Mouse (Mus musculus) intestine, postnatal 0 days (tissue): ENCODE results near the gene Kdelc2. TPM values are rescaled to one million over a fixed set of nuclear protein-coding genes. Genes with fewer than 3 reads are reported as not detected.

Source experiments
- ATAC-seq: fragments of 200-750 bp; cut with Nextera tagmentation; 2 replicates; pipeline ENCODE4 v1.8.0; 2017; ENCODE audit warnings: mild to moderate bottlenecking, moderate TSS enrichment, moderate library complexity
- H3K27ac ChIP-seq: fragments of 300-500 bp; sonication (generic); 2 replicates; pipeline ENCODE4 v1.5.1; 2014; ENCODE audit warnings: mild to moderate bottlenecking, low read depth, low read length, moderate library complexity
- H3K27me3 ChIP-seq: fragments of 300-500 bp; sonication (generic); replicated peaks from 2 replicates; pipeline ENCODE4 v1.6.1; 2014; ENCODE audit warnings: low read length, mixed read lengths; ENCODE audit not compliant: control insufficient read depth, insufficient read depth
- H3K36me3 ChIP-seq: fragments of 300-500 bp; sonication (generic); 2 replicates; pipeline ENCODE4 v1.6.1; 2014; ENCODE audit warnings: mild to moderate bottlenecking, moderate library complexity; ENCODE audit not compliant: control insufficient read depth, insufficient read depth
- H3K4me1 ChIP-seq: fragments of 300-500 bp; sonication (generic); replicated peaks from 2 replicates; pipeline ENCODE4 v1.6.1; 2014; ENCODE audit warnings: antibody characterized with exemption, low read length, mixed read lengths; ENCODE audit not compliant: control insufficient read depth, insufficient read depth
- H3K4me2 ChIP-seq: fragments of 300-500 bp; sonication (generic); replicated peaks from 2 replicates; pipeline ENCODE4 v1.6.1; 2014; ENCODE audit warnings: low read depth, mild to moderate bottlenecking, moderate library complexity
- H3K4me3 ChIP-seq: fragments of 300-500 bp; sonication (generic); 2 replicates; pipeline ENCODE4 v1.5.1; 2014; ENCODE audit warnings: low read depth, low read length
- H3K9ac ChIP-seq: fragments of 300-500 bp; sonication (generic); 2 replicates; pipeline ENCODE4 v1.6.1; 2014; ENCODE audit warnings: mild to moderate bottlenecking, low read depth, low read length
- H3K9me3 ChIP-seq: fragments of 300-500 bp; sonication (generic); 2 replicates; pipeline ENCODE4 v1.6.1; 2016; ENCODE audit warnings: mixed run types; ENCODE audit not compliant: control insufficient read depth
- CTCF ChIP-seq: sonication (generic); IDR thresholded peaks from 2 replicates; pipeline ENCODE4 v1.5.1; 2016; ENCODE audit warnings: low read depth, mild to moderate bottlenecking, control low read depth, antibody characterized with exemption, moderate library complexity
- WGBS: fragments of 180-500 bp; shearing (Covaris S2); extraction: QIAGEN DNeasy Blood & Tissue Kit; methylation state at CpG from one replicate; pipeline ENCODE4 v1.1.7; 2014; 5-methylcytosine and 5-hydroxymethylcytosine counted together
- polyA plus RNA-seq: library from polyadenylated mRNA; unstranded; fragments of >200 nt; fragmentation: Nextera tagmentation; extraction: Ambion mirVana; gene quantifications from 2 replicates; pipeline ENCODE4 v1.2.1, GENCODE M21; 2015

The Kdelc2 gene
- polyA plus RNA-seq, 1 experiment from 2014 or later, result 10.5 TPM

- Histone ChIP-seq H3K4me3 (no peak overlapping the region), H3K4me1 (no peaks in the 10 kb centered on the region; the same call in 1 of the 2 replicates), H3K4me2 (no peak overlapping the region; the same call in 1 of the 2 replicates), H3K36me3 (no peaks in the 10 kb centered on the region), H3K27me3 (no peaks in the 10 kb centered on the region), H3K9me3 (no peaks in the 10 kb centered on the region), H3K27ac (no peak overlapping the region), H3K9ac (no peak overlapping the region)
- no peak for ATAC-seq
- no peak for TF ChIP-seq CTCF
- WGBS, result 80% methylated on average over 9 of the region's 9 CpGs
These were observed 39.0 kb upstream of the Kdelc2 start for GRCm38 (mm10) chr9:53344646-53345432.

DNA sequence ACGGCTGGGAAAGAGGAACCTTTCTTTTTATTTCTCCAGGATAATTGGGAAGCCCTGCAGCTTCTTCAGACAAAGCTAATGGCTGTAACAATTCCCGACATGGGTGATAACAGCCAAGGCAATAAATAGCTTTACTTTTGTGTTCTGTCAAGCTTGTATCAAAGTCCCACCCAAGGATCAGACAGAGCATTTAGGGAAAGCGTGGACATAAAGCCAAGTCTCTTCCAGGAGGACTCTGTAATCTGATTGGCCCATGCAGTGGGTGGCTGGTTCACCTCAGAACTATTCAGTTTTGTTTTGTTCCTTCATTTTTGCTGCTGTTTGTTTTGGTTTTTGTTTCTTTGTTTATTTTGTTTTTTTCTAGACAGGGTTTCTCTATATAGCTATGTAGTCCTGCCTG, 38.1 kb upstream of the Kdelc2 start:
- Histone ChIP-seq H3K4me3 (no peak overlapping the region), H3K9ac (no peak overlapping the region), H3K27ac (no peak overlapping the region), H3K27me3 (no peaks in the 10 kb centered on the region), H3K4me2 (no peak overlapping the region), H3K36me3 (no peaks in the 10 kb centered on the region), H3K9me3 (no peaks in the 10 kb centered on the region), H3K4me1 (no peaks in the 10 kb centered on the region; the same call in 1 of the 2 replicates)
- TF ChIP-seq CTCF, result no peak
- no peak for ATAC-seq
- 33% methylated on average over 3 of the region's 3 CpGs for WGBS

DNA sequence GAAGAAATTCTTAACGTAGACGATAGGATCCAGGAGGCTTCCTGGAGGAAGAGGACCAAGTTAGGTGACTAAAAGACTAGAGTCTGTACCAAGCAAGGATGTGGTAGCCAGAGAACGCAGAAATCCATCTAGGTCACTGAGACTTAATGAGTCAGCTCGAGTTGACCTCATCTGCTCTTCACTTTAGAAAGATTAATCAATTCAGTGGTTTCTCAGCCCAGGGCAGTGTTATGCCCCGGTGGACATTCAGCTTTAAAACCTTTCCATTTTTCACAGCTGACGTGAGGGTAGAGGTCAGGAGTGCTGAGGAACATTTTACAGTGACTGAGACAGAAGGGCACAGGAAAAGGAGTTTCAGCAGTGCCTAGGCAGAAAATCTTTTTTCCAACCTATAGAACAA, 37.4 kb upstream of the Kdelc2 start:
- Histone ChIP-seq H3K9me3 (no peaks in the 10 kb centered on the region), H3K9ac (no peak overlapping the region), H3K36me3 (no peaks in the 10 kb centered on the region), H3K4me1 (no peaks in the 10 kb centered on the region; the same call in 1 of the 2 replicates), H3K4me3 (no peak overlapping the region), H3K27me3 (no peaks in the 10 kb centered on the region), H3K27ac (no peak overlapping the region), H3K4me2 (no peak overlapping the region)
- TF ChIP-seq CTCF, result no peak
- 43% methylated on average over 6 of the region's 6 CpGs for WGBS
- no peak for ATAC-seq

DNA sequence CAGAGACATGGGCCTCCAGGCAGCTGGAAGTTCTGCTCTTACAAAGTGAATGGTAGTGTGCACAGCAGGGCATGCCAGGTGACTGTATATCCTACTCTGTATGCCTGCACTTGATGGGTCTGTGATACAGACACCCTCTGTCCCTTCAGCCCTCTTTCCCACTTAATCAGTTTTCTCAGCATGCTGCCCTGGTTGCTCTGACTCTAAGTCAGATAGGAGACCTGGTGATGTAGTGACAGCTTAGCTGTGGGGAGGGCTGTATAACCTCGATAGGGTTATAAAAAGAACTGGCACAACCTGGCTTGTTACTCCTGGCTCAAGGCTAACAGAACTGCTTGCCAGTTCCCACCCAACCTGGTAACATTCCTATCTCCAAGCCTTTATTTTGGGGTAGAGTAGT, 34.6 kb upstream of the Kdelc2 start:
- Histone ChIP-seq H3K27ac (no peak overlapping the region), H3K4me1 (no peaks in the 10 kb centered on the region), H3K36me3 (no peaks in the 10 kb centered on the region), H3K9ac (no peak overlapping the region), H3K27me3 (no peaks in the 10 kb centered on the region), H3K9me3 (no peaks in the 10 kb centered on the region), H3K4me3 (no peak overlapping the region), H3K4me2 (no peak overlapping the region)
- no peak for ATAC-seq
- WGBS, result 44% methylated on average over 1 of the region's 1 CpGs
- TF ChIP-seq CTCF, result no peak

DNA sequence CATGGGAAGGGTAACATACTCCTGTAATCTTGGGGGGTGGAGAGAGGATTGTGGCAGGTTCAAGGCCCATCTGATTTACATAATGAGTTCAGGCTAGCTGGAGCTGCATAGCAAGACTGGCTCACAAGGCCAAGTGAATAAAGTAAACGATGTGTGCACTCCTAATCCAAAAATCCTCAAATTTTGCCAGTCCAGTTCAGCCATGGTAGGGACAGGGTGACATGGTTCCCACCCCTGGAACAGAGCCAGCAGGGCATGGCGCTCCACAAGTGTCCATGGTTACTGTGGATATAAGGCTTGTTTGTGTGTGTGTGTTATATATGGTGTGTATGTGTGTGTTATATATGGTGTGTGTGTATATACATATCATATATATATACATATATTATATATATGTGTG, 33.5 kb upstream of the Kdelc2 start:
- 87% methylated on average over 2 of the region's 2 CpGs for WGBS
- ATAC-seq, result no peak
- H3K4me1 ChIP-seq, result no peaks in the 10 kb centered on the region
- H3K4me3 ChIP-seq, result no peak overlapping the region
- H3K4me2 ChIP-seq, result no peak overlapping the region
- H3K27ac ChIP-seq, result no peak overlapping the region
- no peaks in the 10 kb centered on the region for H3K9me3 ChIP-seq
- no peaks in the 10 kb centered on the region for H3K36me3 ChIP-seq
- no peaks in the 10 kb centered on the region for H3K27me3 ChIP-seq
- no peak overlapping the region for H3K9ac ChIP-seq
- TF ChIP-seq CTCF, result no peak

DNA sequence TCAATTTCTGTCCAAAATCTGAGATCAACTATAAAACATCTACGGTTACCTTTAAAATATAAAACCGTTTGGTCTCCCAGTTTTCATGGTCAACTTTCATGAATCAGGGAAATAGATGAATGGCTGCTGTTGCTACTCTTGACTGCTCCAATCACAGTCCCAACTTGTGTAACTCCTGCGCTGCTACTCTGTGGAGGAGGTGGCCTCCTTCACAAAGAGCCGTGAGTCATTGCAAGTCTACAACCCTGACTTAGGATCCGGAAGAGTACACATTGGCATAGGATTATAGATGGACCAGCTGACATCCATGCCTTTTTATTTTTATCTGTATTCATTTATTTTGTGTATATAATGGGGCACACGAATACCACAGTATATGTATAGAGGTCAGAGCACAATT, 31.9 kb upstream of the Kdelc2 start:
- no peaks in the 10 kb centered on the region for H3K36me3 ChIP-seq
- no peak for TF ChIP-seq CTCF
- WGBS, result 80% methylated on average over 6 of the region's 6 CpGs
- ATAC-seq, result no peak
- H3K4me1 ChIP-seq, result no peaks in the 10 kb centered on the region
- H3K4me2 ChIP-seq, result no peak overlapping the region
- no peaks in the 10 kb centered on the region for H3K9me3 ChIP-seq
- H3K27ac ChIP-seq, result no peak overlapping the region
- H3K27me3 ChIP-seq, result no peaks in the 10 kb centered on the region
- H3K4me3 ChIP-seq, result no peak overlapping the region
- H3K9ac ChIP-seq, result no peak overlapping the region
